Mouse (Mus musculus) megakaryocyte-erythroid progenitor cell, adult 5-6 weeks (primary cell): Measurements from ENCODE around the gene Hinfp. TPM values are rescaled to one million over a fixed set of nuclear protein-coding genes. Genes with fewer than 3 reads are reported as not detected.

Experiments
- ATAC-seq: replicated peaks from 2 replicates; pipeline ENCODE4 v1.8.0; 2016; ENCODE audit warnings: mild to moderate bottlenecking, inconsistent platforms; ENCODE audit not compliant: severe bottlenecking, poor library complexity, low FRiP score, low TSS enrichment
- total RNA-seq, 2 experiments: library from RNA; stranded (forward) in 1 of 2; stranded (reverse) in 1 of 2; fragments of 200-1000, 215-1000 nt in 1 of 2; fragments of >200 nt in 1 of 2; fragmentation: Nextera tagmentation in 1 of 2; gene quantifications; 2 replicates each; pipeline ENCODE4 v1.2.3; 2014 to 2017

Gene Hinfp
- total RNA-seq, 2 experiments from 2014 or later: 16.2 to 25.3 TPM

GRCm38 (mm10) chr9:44268027-44268360 lies 37.5 kb downstream of the Hinfp start:
- ATAC-seq: peak; percentile 85

- peak; percentile 32; the same call in 1 of the 2 replicates for ATAC-seq
These were observed 38.0 kb downstream of the Hinfp start for GRCm38 (mm10) chr9:44267319-44268026.

GRCm38 (mm10) chr9:44266478-44267226 lies 38.8 kb downstream of the Hinfp start:
- no peak for ATAC-seq

GRCm38 (mm10) chr9:44261388-44261787 lies 44.1 kb downstream of the Hinfp start:
- ATAC-seq: no peak

GRCm38 (mm10) chr9:44259014-44259413 lies 46.5 kb downstream of the Hinfp start:
- no peak for ATAC-seq

GRCm38 (mm10) chr9:44256213-44256612 lies 49.3 kb downstream of the Hinfp start:
- ATAC-seq: no peak

- ATAC-seq: no peak
These were observed 50.3 kb downstream of the Hinfp start for GRCm38 (mm10) chr9:44255136-44255521.

GRCm38 (mm10) chr9:44254508-44255135 lies 50.8 kb downstream of the Hinfp start:
- ATAC-seq: no peak

- no peak for ATAC-seq
These were observed 52.0 kb downstream of the Hinfp start for GRCm38 (mm10) chr9:44253441-44253840.

- ATAC-seq: no peak
These were observed 54.2 kb downstream of the Hinfp start, which contains the start of gene Pdzd3 for GRCm38 (mm10) chr9:44251314-44251713. Pdzd3 (minus strand) TSS chr9:44251471.

- ATAC-seq: peak; percentile 45
These were observed 55.0 kb downstream of the Hinfp start for GRCm38 (mm10) chr9:44250445-44250844.

- ATAC-seq: peak; percentile 73
These were observed 56.0 kb downstream of the Hinfp start for GRCm38 (mm10) chr9:44249181-44250146.

GRCm38 (mm10) chr9:44247907-44248306 lies 57.6 kb downstream of the Hinfp start:
- ATAC-seq: no peak

- no peak for ATAC-seq
These were observed 61.9 kb downstream of the Hinfp start for GRCm38 (mm10) chr9:44243621-44244020.

Other genes starting within 250 kb of the Hinfp start
- 0.35 and 2.1 TPM in 2 replicates for gene Usp2, start 238.7 kb downstream of the Hinfp start, total RNA-seq (2014; fragmentation: Nextera tagmentation)
- gene Usp2, start 238.7 kb downstream of the Hinfp start, total RNA-seq (2017): 0.15 and 1.8 TPM in 2 replicates
- gene Mfrp, start 203.9 kb downstream of the Hinfp start, total RNA-seq (2014; fragmentation: Nextera tagmentation): 0.30 TPM in 1 of 2 replicates, not detected in the other
- not detected in 2 replicates for gene Mfrp, start 203.9 kb downstream of the Hinfp start, total RNA-seq (2017)
- gene C1qtnf5, start 198.4 kb downstream of the Hinfp start, total RNA-seq (2014; fragmentation: Nextera tagmentation): not detected in 2 replicates
- gene C1qtnf5, start 198.4 kb downstream of the Hinfp start, total RNA-seq (2017): not detected in 2 replicates
- not detected in 2 replicates for gene Gm49380, start 192.2 kb downstream of the Hinfp start, total RNA-seq (2014; fragmentation: Nextera tagmentation)
- not detected in 2 replicates for gene Gm49380, start 192.2 kb downstream of the Hinfp start, total RNA-seq (2017)
- 46.0 and 52.5 TPM in 2 replicates for gene Rnf26, start 192.2 kb downstream of the Hinfp start, total RNA-seq (2014; fragmentation: Nextera tagmentation)
- 13.5 and 20.9 TPM in 2 replicates for gene Rnf26, start 192.2 kb downstream of the Hinfp start, total RNA-seq (2017)
- not detected in 2 replicates for gene Mcam, start 171.2 kb downstream of the Hinfp start, total RNA-seq (2014; fragmentation: Nextera tagmentation)
- gene Mcam, start 171.2 kb downstream of the Hinfp start, total RNA-seq (2017): 0.09 TPM in 1 of 2 replicates, not detected in the other
- 36.5 and 38.8 TPM in 2 replicates for gene Cbl, start 71.6 kb downstream of the Hinfp start, total RNA-seq (2014; fragmentation: Nextera tagmentation)
- 8.4 and 39.5 TPM in 2 replicates for gene Cbl, start 71.6 kb downstream of the Hinfp start, total RNA-seq (2017)
- gene Ccdc153, start 65.0 kb downstream of the Hinfp start, total RNA-seq (2014; fragmentation: Nextera tagmentation): not detected in 2 replicates
- gene Ccdc153, start 65.0 kb downstream of the Hinfp start, total RNA-seq (2017): not detected in 2 replicates
- gene Pdzd3, start 54.2 kb downstream of the Hinfp start, total RNA-seq (2014; fragmentation: Nextera tagmentation): not detected in 2 replicates
- gene Pdzd3, start 54.2 kb downstream of the Hinfp start, total RNA-seq (2017): not detected in 2 replicates
- gene Nlrx1, start 37.1 kb downstream of the Hinfp start, total RNA-seq (2014; fragmentation: Nextera tagmentation): 1.3 and 1.8 TPM in 2 replicates
- gene Nlrx1, start 37.1 kb downstream of the Hinfp start, total RNA-seq (2017): 0.80 and 3.1 TPM in 2 replicates
- 82.3 and 111 TPM in 2 replicates for gene Abcg4, start 17.1 kb downstream of the Hinfp start, total RNA-seq (2014; fragmentation: Nextera tagmentation)
- gene Abcg4, start 17.1 kb downstream of the Hinfp start, total RNA-seq (2017): 13.4 TPM in 2 replicates
- 11.4 and 15.1 TPM in 2 replicates for gene C2cd2l, start 14.6 kb upstream of the Hinfp start, total RNA-seq (2014; fragmentation: Nextera tagmentation)
- 4.0 and 6.9 TPM in 2 replicates for gene C2cd2l, start 14.6 kb upstream of the Hinfp start, total RNA-seq (2017)
- gene Dpagt1, start 20.3 kb upstream of the Hinfp start, total RNA-seq (2014; fragmentation: Nextera tagmentation): 31.0 and 35.5 TPM in 2 replicates
- gene Dpagt1, start 20.3 kb upstream of the Hinfp start, total RNA-seq (2017): 7.9 and 10.1 TPM in 2 replicates
- 89.4 and 90.9 TPM in 2 replicates for gene H2afx, start 29.0 kb upstream of the Hinfp start, total RNA-seq (2014; fragmentation: Nextera tagmentation)
- gene H2afx, start 29.0 kb upstream of the Hinfp start, total RNA-seq (2017): 133 and 205 TPM in 2 replicates
- gene Hmbs, start 38.6 kb upstream of the Hinfp start, total RNA-seq (2014; fragmentation: Nextera tagmentation): 498 and 537 TPM in 2 replicates
- gene Hmbs, start 38.6 kb upstream of the Hinfp start, total RNA-seq (2017): 135 and 240 TPM in 2 replicates
- gene Vps11, start 56.0 kb upstream of the Hinfp start, total RNA-seq (2014; fragmentation: Nextera tagmentation): 16.4 and 24.5 TPM in 2 replicates
- gene Vps11, start 56.0 kb upstream of the Hinfp start, total RNA-seq (2017): 12.8 and 15.3 TPM in 2 replicates
- gene Hyou1, start 73.8 kb upstream of the Hinfp start, total RNA-seq (2014; fragmentation: Nextera tagmentation): 45.1 and 45.6 TPM in 2 replicates
- gene Hyou1, start 73.8 kb upstream of the Hinfp start, total RNA-seq (2017): 56.5 and 77.5 TPM in 2 replicates
- 20.5 and 32.2 TPM in 2 replicates for gene Slc37a4, start 91.2 kb upstream of the Hinfp start, total RNA-seq (2014; fragmentation: Nextera tagmentation)
- 11.4 and 43.0 TPM in 2 replicates for gene Slc37a4, start 91.2 kb upstream of the Hinfp start, total RNA-seq (2017)
- gene Rps25, start 101.5 kb upstream of the Hinfp start, total RNA-seq (2014; fragmentation: Nextera tagmentation): 4,337 and 4,372 TPM in 2 replicates
- 1,747 and 2,464 TPM in 2 replicates for gene Rps25, start 101.5 kb upstream of the Hinfp start, total RNA-seq (2017)
- 71.6 and 116 TPM in 2 replicates for gene Trappc4, start 101.9 kb upstream of the Hinfp start, total RNA-seq (2014; fragmentation: Nextera tagmentation)
- gene Trappc4, start 101.9 kb upstream of the Hinfp start, total RNA-seq (2017): 28.4 and 36.8 TPM in 2 replicates
- 51.4 and 56.1 TPM in 2 replicates for gene Ccdc84, start 112.9 kb upstream of the Hinfp start, total RNA-seq (2014; fragmentation: Nextera tagmentation)
- 18.9 and 19.3 TPM in 2 replicates for gene Ccdc84, start 112.9 kb upstream of the Hinfp start, total RNA-seq (2017)
- not detected in 2 replicates for gene Foxr1, start 135.5 kb upstream of the Hinfp start, total RNA-seq (2014; fragmentation: Nextera tagmentation)
- not detected in 2 replicates for gene Foxr1, start 135.5 kb upstream of the Hinfp start, total RNA-seq (2017)
- gene Upk2, start 149.3 kb upstream of the Hinfp start, total RNA-seq (2014; fragmentation: Nextera tagmentation): not detected in 2 replicates
- gene Upk2, start 149.3 kb upstream of the Hinfp start, total RNA-seq (2017): not detected in 2 replicates
- gene Bcl9l, start 177.2 kb upstream of the Hinfp start, total RNA-seq (2014; fragmentation: Nextera tagmentation): 4.8 and 5.5 TPM in 2 replicates
- gene Bcl9l, start 177.2 kb upstream of the Hinfp start, total RNA-seq (2017): 0.52 and 3.7 TPM in 2 replicates